Mouse (Mus musculus) liver, embryonic 13.5 days (tissue): ENCODE data around the gene Hgd. TPM values are rescaled to one million over a fixed set of nuclear protein-coding genes. Genes with fewer than 3 reads are reported as not detected.

Experiments used
- ATAC-seq: fragments of 200-750 bp; cut with Nextera tagmentation; 2 replicates; pipeline ENCODE4 v1.8.0; 2017; ENCODE audit warnings: low read depth, mild to moderate bottlenecking, moderate number of reproducible peaks, moderate library complexity
- DNase-seq: peaks from one replicate; pipeline ENCODE4 v3.0.0; 2022
- H3K27ac ChIP-seq: fragments of 300-500 bp; sonication (generic); 2 replicates; pipeline ENCODE4 v1.5.1; 2015; ENCODE audit warnings: moderate library complexity, mild to moderate bottlenecking, inconsistent platforms
- H3K27me3 ChIP-seq: fragments of 300-500 bp; sonication (generic); 2 replicates; pipeline ENCODE4 v1.6.1; 2015; ENCODE audit warnings: mild to moderate bottlenecking, inconsistent platforms
- H3K36me3 ChIP-seq: fragments of 300-500 bp; sonication (generic); 2 replicates; pipeline ENCODE4 v1.6.1; 2015; ENCODE audit warnings: mild to moderate bottlenecking, inconsistent platforms
- H3K4me1 ChIP-seq: fragments of 300-500 bp; sonication (generic); replicated peaks from 2 replicates; pipeline ENCODE4 v1.6.1; 2015; ENCODE audit warnings: inconsistent platforms
- H3K4me2 ChIP-seq: fragments of 300-500 bp; sonication (generic); 2 replicates; pipeline ENCODE4 v1.6.1; 2015; ENCODE audit warnings: inconsistent platforms, mild to moderate bottlenecking, moderate library complexity
- H3K4me3 ChIP-seq: fragments of 300-500 bp; sonication (generic); replicated peaks from 2 replicates; pipeline ENCODE4 v1.5.1; 2015; ENCODE audit warnings: mild to moderate bottlenecking, inconsistent platforms
- H3K9ac ChIP-seq: fragments of 300-500 bp; sonication (generic); 2 replicates; pipeline ENCODE4 v1.6.1; 2015; ENCODE audit warnings: mild to moderate bottlenecking, inconsistent platforms
- H3K9me3 ChIP-seq: fragments of 300-500 bp; sonication (generic); replicated peaks from 2 replicates; pipeline ENCODE4 v1.6.1; 2016; ENCODE audit warnings: inconsistent platforms
- WGBS: fragments of 180-500 bp; shearing (Covaris S2); methylation state at CpG from one replicate; pipeline ENCODE4 v1.1.7; 2015; ENCODE audit not compliant: insufficient replicate concordance; 5-methylcytosine and 5-hydroxymethylcytosine counted together
- polyA plus RNA-seq: library from polyadenylated mRNA; unstranded; fragments of >200 nt; fragmentation: Nextera tagmentation; extraction: Ambion mirVana; gene quantifications from 2 replicates; pipeline ENCODE4 v1.2.1, GENCODE M21; 2015

The Hgd gene
- polyA plus RNA-seq, 1 experiment from 2014 or later, result 24.4 TPM

DNA sequence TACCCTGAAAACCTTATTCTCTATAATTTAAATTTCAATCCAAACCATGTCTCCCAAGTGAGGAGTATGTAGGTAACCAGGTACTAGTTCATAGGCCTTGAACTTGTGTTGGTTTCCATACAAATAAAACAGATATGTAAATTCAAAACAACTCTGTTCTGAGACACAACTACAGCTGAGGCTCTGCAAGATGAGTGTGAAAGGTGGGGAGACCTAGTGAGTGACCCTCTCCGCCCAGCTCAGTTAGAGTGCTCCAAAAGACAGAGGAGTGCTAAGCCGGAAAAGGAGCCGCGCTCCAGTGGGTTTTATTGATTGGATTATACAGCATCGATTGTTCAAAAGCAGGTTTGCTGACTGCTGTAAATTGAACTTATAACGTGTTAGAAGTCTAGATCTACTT, 17.5 kb upstream of the Hgd start:
- WGBS, result 76% methylated on average over 6 of the region's 6 CpGs
- no peak overlapping the region for H3K4me2 ChIP-seq
- DNase-seq, result no peak

DNA sequence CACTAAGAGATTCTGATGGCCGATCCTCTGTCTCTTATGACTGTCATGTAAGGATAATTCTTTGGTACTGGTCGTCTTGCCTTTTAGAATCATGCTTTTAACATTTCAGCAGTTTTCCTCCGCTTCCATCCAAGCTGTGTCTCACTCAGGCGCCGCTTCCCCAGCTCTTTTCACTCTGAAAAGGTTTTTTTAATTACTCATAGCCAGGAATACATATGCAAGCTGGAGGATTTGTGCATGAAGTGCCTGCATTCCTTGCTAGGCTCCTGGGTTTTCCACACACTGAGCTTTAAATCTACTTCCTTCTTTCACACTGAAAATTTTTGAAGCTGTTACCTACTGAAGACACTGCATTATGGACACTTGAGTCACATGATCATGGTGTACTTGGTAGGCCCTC, 17.0 kb upstream of the Hgd start:
- Histone ChIP-seq H3K9me3 (no peaks in the 10 kb centered on the region), H3K4me2 (no peak overlapping the region), H3K27ac (no peak overlapping the region), H3K36me3 (peaks cover 10% of the 10 kb centered on the region), H3K9ac (no peak overlapping the region), H3K4me3 (no peak overlapping the region), H3K27me3 (no peaks in the 10 kb centered on the region), H3K4me1 (0 out of 2 replicates have a peak, but pooled peaks cover 8% of the 10 kb centered on the region)
- ATAC-seq, result no peak
- WGBS, result 76% methylated on average over 5 of the region's 5 CpGs
- no peak for DNase-seq

More for the DNA sequence above, 17.5 kb upstream of the Hgd start:
- no peak for ATAC-seq
- H3K9ac ChIP-seq, result no peak overlapping the region
- no peak overlapping the region for H3K27ac ChIP-seq
- H3K36me3 ChIP-seq, result peaks cover 15% of the 10 kb centered on the region
- H3K4me3 ChIP-seq, result no peak overlapping the region
- H3K27me3 ChIP-seq, result no peaks in the 10 kb centered on the region
- H3K4me1 ChIP-seq, result 0 out of 2 replicates have a peak, but pooled peaks cover 8% of the 10 kb centered on the region
- H3K9me3 ChIP-seq, result no peaks in the 10 kb centered on the region

DNA sequence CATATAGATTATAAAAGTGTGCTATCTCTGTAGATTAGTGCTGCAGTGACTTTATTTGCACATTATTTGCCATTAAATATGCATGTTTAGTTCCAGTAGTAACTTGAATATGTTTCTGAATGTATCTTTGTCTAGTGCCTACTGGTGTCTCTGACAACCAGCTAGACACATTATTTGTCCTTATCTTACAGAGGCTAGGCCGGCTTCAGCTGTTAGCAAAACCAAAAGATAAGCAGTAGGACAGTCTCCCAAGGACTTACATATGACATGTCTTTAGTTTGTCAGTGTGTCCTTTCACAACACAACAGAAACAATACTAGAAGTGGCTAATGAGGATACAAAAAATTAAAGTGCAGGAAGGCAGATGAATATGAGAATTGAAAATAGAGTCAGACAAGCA, 14.8 kb upstream of the Hgd start:
- peaks cover 9% of the 10 kb centered on the region for H3K36me3 ChIP-seq
- H3K4me1 ChIP-seq, result 0 out of 2 replicates have a peak, but pooled peaks cover 8% of the 10 kb centered on the region
- DNase-seq (no peak), ATAC-seq (peak; percentile 73)
- no peaks in the 10 kb centered on the region for H3K9me3 ChIP-seq
- H3K4me3 ChIP-seq, result no peak overlapping the region
- no peak overlapping the region for H3K9ac ChIP-seq
- no peak overlapping the region for H3K4me2 ChIP-seq
- no peaks in the 10 kb centered on the region for H3K27me3 ChIP-seq
- 14% methylated on average over 1 of the region's 1 CpGs for WGBS
- H3K27ac ChIP-seq, result no peak overlapping the region

DNA sequence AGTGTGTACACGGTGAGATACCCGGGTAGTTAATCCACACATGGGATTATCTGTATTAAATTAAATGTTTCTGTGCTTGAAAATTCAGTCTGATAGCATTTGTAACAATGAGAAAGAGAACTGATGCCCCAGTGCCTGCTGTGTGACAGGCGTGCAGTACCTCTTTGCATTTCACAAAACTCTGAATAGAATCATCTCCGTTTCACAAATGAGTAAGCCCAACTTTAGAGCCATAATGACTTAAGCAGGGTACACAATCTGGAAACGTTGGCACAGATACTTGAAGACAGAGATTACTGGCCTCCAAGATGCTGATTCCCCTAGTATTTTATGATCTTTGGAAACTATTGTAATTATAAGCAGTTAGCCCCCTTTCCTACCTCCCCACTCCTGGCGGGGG, 13.8 kb upstream of the Hgd start:
- H3K9ac ChIP-seq, result no peak overlapping the region
- 0 out of 2 replicates have a peak, but pooled peaks cover 8% of the 10 kb centered on the region for H3K4me1 ChIP-seq
- DNase-seq (no peak), ATAC-seq (no peak)
- H3K4me2 ChIP-seq, result no peak overlapping the region
- peaks cover 15% of the 10 kb centered on the region for H3K36me3 ChIP-seq
- no peak overlapping the region for H3K27ac ChIP-seq
- H3K9me3 ChIP-seq, result no peaks in the 10 kb centered on the region
- 77% methylated on average over 6 of the region's 6 CpGs for WGBS
- no peaks in the 10 kb centered on the region for H3K27me3 ChIP-seq
- no peak overlapping the region for H3K4me3 ChIP-seq

DNA sequence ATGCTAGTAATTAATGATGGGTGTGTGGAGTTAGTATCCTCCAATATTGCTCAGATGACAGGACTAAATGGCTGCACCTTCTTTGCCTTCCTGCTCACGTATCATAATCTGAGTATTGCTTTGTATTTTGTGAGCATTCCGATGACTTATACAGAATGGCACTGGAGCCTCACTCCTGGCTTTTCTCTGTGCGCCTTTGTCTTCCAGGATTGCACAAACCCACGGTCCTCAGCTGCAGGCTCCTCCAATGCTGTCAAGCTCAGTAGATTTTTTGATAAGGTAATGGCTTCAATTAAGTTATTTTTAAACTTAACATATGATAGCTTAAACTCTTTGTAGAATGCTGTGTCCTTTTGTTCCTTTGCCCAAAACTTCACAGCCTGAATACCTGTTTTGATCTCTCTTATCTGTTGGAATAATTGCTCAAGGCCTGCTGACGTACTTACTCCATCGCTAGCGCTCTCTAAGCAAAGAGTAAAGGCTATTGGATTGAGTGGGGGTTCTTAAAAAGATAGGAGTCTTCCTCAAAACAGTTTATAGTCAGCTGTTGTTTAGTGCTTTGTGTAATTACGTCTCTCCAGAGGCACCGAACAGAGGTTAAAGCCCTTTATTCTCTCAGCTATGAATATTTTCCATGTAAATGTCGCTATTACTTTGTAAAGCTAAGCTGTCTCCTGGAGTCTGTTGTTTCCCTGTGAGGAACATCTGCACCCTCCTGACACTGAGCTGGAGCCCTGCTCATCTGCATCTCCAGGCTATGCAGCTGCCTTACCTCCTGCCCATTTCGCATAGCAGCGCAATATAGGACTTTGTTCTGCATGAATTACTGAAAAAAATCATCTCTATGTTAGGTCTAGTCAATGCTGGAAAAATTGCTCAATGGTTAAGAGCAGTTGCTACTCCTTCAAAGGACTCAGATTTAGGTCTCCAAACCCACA, 12.6 kb upstream of the Hgd start:
- Histone ChIP-seq H3K4me3 (no peak overlapping the region), H3K9me3 (no peaks in the 10 kb centered on the region), H3K27me3 (no peaks in the 10 kb centered on the region), H3K4me1 (0 out of 2 replicates have a peak, but pooled peaks cover 8% of the 10 kb centered on the region), H3K4me2 (no peak overlapping the region), H3K36me3 (peaks cover 22% of the 10 kb centered on the region), H3K27ac (no peak overlapping the region), H3K9ac (no peak overlapping the region)
- ATAC-seq (no peak), DNase-seq (no peak)
- WGBS, result 83% methylated on average over 12 of the region's 12 CpGs

DNA sequence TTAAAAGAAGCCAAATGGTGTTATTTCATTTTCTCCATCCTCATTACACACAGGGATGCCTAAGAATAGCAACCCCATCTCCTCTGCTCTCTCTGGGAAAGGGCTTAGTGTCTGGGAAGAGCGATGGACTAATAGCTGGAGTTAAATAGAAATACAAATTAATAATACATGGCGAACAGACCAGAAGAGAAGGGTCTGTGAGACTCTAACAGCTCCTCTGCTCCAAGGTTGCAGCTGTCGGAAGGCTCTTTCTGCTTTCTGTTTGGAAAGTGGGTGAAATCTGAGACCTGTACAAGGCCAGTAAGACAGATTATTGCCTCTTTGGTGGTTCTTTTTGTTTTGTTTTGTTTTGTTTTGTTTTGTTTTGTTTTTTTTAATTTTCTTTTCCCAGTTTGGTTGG, 8.4 kb upstream of the Hgd start:
- Histone ChIP-seq H3K4me3 (no peak overlapping the region), H3K4me2 (no peak overlapping the region), H3K27ac (no peak overlapping the region), H3K27me3 (no peaks in the 10 kb centered on the region), H3K4me1 (no peaks in the 10 kb centered on the region), H3K9ac (no peak overlapping the region), H3K36me3 (peaks cover 24% of the 10 kb centered on the region), H3K9me3 (no peaks in the 10 kb centered on the region; the same call in 1 of the 2 replicates)
- DNase-seq (no peak), ATAC-seq (no peak)
- 78% methylated on average over 3 of the region's 3 CpGs for WGBS

DNA sequence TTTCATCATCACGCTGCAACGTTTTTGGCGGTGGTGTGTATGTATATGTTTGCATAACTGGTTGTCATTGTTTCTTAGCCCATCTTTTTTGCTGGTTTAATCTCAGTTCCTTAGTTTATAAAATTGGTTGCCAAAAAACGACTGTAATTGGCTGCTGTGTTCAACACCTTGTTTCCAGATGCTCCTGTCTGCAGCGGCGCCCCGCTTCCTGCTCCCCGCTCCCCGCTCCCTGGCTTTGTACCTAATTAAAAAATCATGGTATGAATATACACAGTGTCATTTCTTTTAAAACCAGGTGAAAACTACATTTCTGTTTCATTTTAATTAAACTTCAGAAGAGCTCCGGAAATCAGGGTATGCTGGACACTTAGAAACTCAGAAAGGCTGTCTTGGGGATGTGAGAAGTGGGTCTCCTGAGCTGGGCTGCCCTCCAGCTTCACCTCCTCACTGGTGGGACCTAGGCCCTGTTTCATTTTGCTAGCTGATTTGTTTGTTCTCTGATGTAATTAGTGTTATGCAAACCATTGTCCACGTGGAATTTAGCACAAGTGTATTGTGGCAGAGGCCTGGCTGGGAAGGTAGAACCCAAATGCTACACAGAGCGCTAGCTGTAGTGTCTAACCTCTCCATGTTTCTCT, 7.7 kb upstream of the Hgd start:
- H3K4me3 ChIP-seq, result no peak overlapping the region
- DNase-seq (no peak), ATAC-seq (no peak)
- H3K9ac ChIP-seq, result no peak overlapping the region
- H3K9me3 ChIP-seq, result no peaks in the 10 kb centered on the region; the same call in 1 of the 2 replicates
- H3K36me3 ChIP-seq, result peaks cover 24% of the 10 kb centered on the region
- H3K27ac ChIP-seq, result no peak overlapping the region
- H3K27me3 ChIP-seq, result no peaks in the 10 kb centered on the region
- H3K4me2 ChIP-seq, result no peak overlapping the region
- 85% methylated on average over 12 of the region's 12 CpGs for WGBS
- no peaks in the 10 kb centered on the region for H3K4me1 ChIP-seq

DNA sequence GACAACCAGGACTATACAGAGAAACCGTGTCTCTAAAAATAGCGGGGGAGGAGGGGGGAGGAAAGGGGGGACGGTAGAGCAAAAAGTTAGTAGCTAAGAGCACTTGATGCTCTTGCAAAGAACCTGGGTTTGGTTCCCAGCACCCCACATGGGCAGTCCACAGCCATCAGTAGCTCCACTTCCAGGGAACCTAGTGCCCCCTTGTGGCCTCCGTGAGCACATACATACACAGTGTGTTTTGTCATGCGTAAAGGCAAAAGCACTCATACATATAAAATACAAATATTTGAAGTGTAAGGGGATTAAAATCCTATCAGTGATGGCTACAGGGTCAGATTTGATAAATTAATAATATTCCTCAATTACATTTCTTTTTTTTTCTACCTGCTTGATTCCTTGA, 6.9 kb upstream of the Hgd start:
- H3K27ac ChIP-seq, result no peak overlapping the region
- H3K4me2 ChIP-seq, result no peak overlapping the region
- H3K4me1 ChIP-seq, result no peaks in the 10 kb centered on the region
- H3K9me3 ChIP-seq, result no peaks in the 10 kb centered on the region; the same call in 1 of the 2 replicates
- ATAC-seq (no peak), DNase-seq (no peak)
- peaks cover 24% of the 10 kb centered on the region for H3K36me3 ChIP-seq
- no peaks in the 10 kb centered on the region for H3K27me3 ChIP-seq
- 87% methylated on average over 5 of the region's 5 CpGs for WGBS
- no peak overlapping the region for H3K9ac ChIP-seq
- H3K4me3 ChIP-seq, result no peak overlapping the region

DNA sequence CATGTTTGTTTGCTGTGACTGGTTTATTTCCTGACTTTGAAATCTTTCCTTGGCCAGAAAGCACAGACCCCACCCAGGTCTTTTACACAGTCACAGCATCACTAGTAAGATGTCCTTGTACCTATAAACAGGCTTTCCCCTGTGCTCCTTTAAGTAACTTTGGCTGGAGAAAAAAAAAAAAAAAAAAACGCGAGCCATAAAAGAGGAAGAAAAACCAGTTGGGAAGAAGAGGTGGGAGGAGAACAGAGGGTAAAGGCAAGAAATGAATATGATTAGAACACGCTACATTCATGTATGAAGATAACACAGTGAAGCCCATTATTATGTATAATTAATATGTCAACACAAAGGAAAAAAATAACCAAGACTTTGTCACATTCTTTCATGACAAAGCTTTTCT, 4.6 kb upstream of the Hgd start:
- Histone ChIP-seq H3K4me1 (no peaks in the 10 kb centered on the region), H3K9ac (no peak overlapping the region), H3K4me2 (no peak overlapping the region), H3K36me3 (peaks cover 20% of the 10 kb centered on the region), H3K27ac (no peak overlapping the region), H3K9me3 (no peaks in the 10 kb centered on the region; the same call in 1 of the 2 replicates), H3K27me3 (no peaks in the 10 kb centered on the region), H3K4me3 (no peak overlapping the region)
- no peak for DNase-seq
- no peak for ATAC-seq
- WGBS, result 49% methylated on average over 3 of the region's 3 CpGs

DNA sequence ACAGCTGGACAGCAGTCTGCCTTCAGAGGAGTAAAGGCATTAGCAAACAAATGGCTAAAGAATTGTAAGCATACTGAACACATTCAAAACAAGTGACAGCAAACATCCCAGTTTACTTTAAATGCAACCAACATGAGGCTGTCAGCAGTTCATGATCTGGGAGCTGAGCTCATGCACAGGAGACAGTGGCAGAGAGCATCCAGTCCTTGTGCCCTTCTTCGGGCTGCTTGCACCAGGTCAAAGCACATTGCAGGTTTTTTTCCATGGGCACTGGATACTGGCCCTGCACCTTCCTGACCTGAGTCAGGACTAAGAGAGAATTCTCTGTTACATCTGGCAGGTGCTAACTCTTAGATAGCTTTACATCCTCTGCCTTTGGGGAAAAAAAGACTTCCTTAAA, 362 bp upstream of the Hgd start:
- no peak for DNase-seq
- Histone ChIP-seq H3K36me3 (no peaks in the 10 kb centered on the region), H3K27me3 (peaks cover 3% of the 10 kb centered on the region; the same call in 1 of the 2 replicates), H3K4me3 (no peak overlapping the region), H3K4me2 (no peak overlapping the region), H3K4me1 (peaks cover 9% of the 10 kb centered on the region), H3K9me3 (no peaks in the 10 kb centered on the region), H3K27ac (peak overlapping the region; percentile 59), H3K9ac (no peak overlapping the region)
- peak; percentile 15; the same call in 1 of the 2 replicates for ATAC-seq
- 52% methylated on average over 1 of the region's 1 CpGs for WGBS

DNA sequence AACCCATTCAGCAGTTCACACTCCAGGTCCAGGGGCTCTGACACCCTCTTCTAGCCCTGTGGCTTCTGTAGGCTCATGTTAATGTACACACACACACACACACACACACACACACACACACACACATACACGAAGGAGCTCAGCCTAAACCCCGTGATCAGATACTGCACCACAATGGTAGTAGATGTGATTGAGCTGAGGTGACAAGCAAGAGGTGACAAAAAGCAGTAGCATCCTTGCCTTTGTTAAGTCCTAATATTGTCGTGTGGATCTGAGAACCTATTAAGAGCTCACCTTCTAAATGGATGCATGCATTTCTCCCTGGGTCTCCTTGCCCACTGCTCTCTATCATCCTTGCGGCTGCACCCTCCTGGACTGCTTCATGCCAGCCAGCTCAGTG, 698 bp downstream of the Hgd start:
- Histone ChIP-seq H3K4me1 (peaks cover 10% of the 10 kb centered on the region), H3K9ac (no peak overlapping the region), H3K9me3 (no peaks in the 10 kb centered on the region), H3K4me2 (peak overlapping the region; percentile 26), H3K36me3 (no peaks in the 10 kb centered on the region), H3K27ac (peak overlapping the region; percentile 68), H3K27me3 (peaks cover 3% of the 10 kb centered on the region; the same call in 1 of the 2 replicates), H3K4me3 (peak overlapping the region; percentile 24)
- DNase-seq (no peak), ATAC-seq (no peak)
- WGBS, result 64% methylated on average over 4 of the region's 4 CpGs
